Mouse (Mus musculus) cerebellum, adult 2 months (tissue): ENCODE results near the gene P2rx5.

Experiments used
- CTCF ChIP-seq: fragments of 200-500 bp; IDR thresholded peaks from 2 replicates; pipeline ENCODE4 v1.5.1; 2011; ENCODE audit warnings: low read depth, mild to moderate bottlenecking, control low read depth, low read length, moderate library complexity, borderline replicate concordance; ENCODE audit not compliant: insufficient read depth
- POLR2A ChIP-seq: fragments of 200-500 bp; IDR thresholded peaks from 2 replicates; pipeline ENCODE4 v1.6.1; 2011; ENCODE audit warnings: low read length, control low read depth, borderline replicate concordance; ENCODE audit not compliant: insufficient read depth

GRCm38 (mm10) chr11:73175612-73176011 lies 15.4 kb downstream of the P2rx5 start:
- no peak for TF ChIP-seq CTCF
- TF ChIP-seq POLR2A = no peak
